Mouse (Mus musculus) embryonic facial prominence, embryonic 11.5 days (tissue): ENCODE data around the gene Rab44. TPM values are rescaled to one million over a fixed set of nuclear protein-coding genes. Genes with fewer than 3 reads are reported as not detected.
A peak's percentile ranks its signal among the peaks of the same experiment; 100 is the strongest.

Experiments
- ATAC-seq: fragments of 200-750 bp; cut with Nextera tagmentation; replicated peaks from 2 replicates; pipeline ENCODE4 v1.8.0; 2017; ENCODE audit warnings: low read depth; ENCODE audit not compliant: insufficient number of reproducible peaks, low FRiP score, low TSS enrichment
- DNase-seq: peaks from one replicate; pipeline ENCODE4 v3.0.0-alpha.2; 2015; ENCODE audit warnings: low spot score
- H3K27ac ChIP-seq: fragments of 300-500 bp; sonication (generic); replicated peaks from 2 replicates; pipeline ENCODE4 v1.5.1; 2014; ENCODE audit warnings: mild to moderate bottlenecking, low read depth, low read length, control low read depth
- H3K27me3 ChIP-seq: fragments of 300-500 bp; sonication (generic); 2 replicates; pipeline ENCODE4 v1.6.1; 2014; ENCODE audit warnings: mild to moderate bottlenecking, low read length, moderate library complexity, mixed read lengths; ENCODE audit not compliant: control insufficient read depth, insufficient read depth
- H3K36me3 ChIP-seq: fragments of 300-500 bp; sonication (generic); replicated peaks from 2 replicates; pipeline ENCODE4 v1.6.1; 2014; ENCODE audit warnings: low read depth, mild to moderate bottlenecking, low read length, moderate library complexity, mixed read lengths; ENCODE audit not compliant: control insufficient read depth, insufficient read depth
- H3K4me1 ChIP-seq: fragments of 300-500 bp; sonication (generic); 2 replicates; pipeline ENCODE4 v1.6.1; 2014; ENCODE audit warnings: low read length, mixed read lengths; ENCODE audit not compliant: control insufficient read depth, insufficient read depth
- H3K4me2 ChIP-seq: fragments of 300-500 bp; sonication (generic); 2 replicates; pipeline ENCODE4 v1.6.1; 2014; ENCODE audit warnings: low read depth, mild to moderate bottlenecking, control low read depth, low read length, moderate library complexity
- H3K4me3 ChIP-seq: fragments of 300-500 bp; sonication (generic); 2 replicates; pipeline ENCODE4 v1.5.1; 2014; ENCODE audit warnings: low read depth, low read length, control low read depth
- H3K9ac ChIP-seq: fragments of 300-500 bp; sonication (generic); replicated peaks from 2 replicates; pipeline ENCODE4 v1.6.1; 2014; ENCODE audit warnings: mild to moderate bottlenecking, control low read depth, low read length
- H3K9me3 ChIP-seq: fragments of 300-500 bp; sonication (generic); replicated peaks from 2 replicates; pipeline ENCODE4 v1.6.1; 2016; ENCODE audit warnings: mild to moderate bottlenecking, low read length, inconsistent platforms, mixed read lengths; ENCODE audit not compliant: control insufficient read depth
- WGBS: fragments of 180-500 bp; shearing (Covaris S2); extraction: QIAGEN DNeasy Blood & Tissue Kit; methylation state at CpG from one replicate; pipeline ENCODE4 v1.1.7; 2014; 5-methylcytosine and 5-hydroxymethylcytosine counted together
- polyA plus RNA-seq: library from polyadenylated mRNA; unstranded; fragments of >200 nt; fragmentation: Nextera tagmentation; extraction: Ambion mirVana; gene quantifications from 2 replicates; pipeline ENCODE4 v1.2.1, GENCODE M21; 2014

Gene Rab44
- polyA plus RNA-seq, 1 experiment from 2014 or later: 0.66 TPM

DNA sequence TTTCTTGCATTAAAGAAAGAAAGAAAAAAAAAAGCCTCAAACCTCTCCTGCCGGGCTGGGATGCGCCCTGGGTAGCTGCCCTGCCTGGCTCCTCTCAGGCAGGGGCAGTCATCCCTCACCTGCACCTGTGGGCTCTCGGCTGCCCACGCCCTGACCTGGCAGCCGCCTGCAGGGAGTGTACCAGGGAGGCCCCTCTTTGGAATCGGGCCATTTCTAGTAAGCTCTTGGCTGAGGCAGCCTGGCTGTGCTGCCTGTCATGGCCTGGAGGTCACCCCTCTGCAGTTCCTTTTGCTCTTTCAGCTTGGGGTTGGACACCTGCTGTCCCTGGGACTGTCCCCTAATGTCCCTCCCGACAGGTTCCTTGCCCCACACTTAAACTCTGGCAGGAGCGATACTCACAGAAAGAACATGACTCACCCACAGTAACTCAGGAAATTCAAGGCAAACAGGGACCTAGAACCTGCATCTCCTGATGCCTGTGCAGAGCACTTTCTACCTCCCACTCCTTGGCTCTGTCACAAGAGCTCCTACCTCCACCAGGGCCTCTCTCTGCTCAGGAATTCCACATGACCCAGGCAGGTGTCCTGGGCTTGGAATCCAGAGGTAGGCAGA, 52.1 kb downstream of the Rab44 start:
- DNase-seq (no peak), ATAC-seq (no peak)
- no peak overlapping the region for H3K27ac ChIP-seq
- H3K9me3 ChIP-seq: no peaks in the 10 kb centered on the region; the same call in 1 of the 2 replicates
- WGBS: 40% methylated on average over 8 of the region's 8 CpGs
- H3K4me1 ChIP-seq: peaks cover 2% of the 10 kb centered on the region; the same call in 1 of the 2 replicates
- no peak overlapping the region for H3K9ac ChIP-seq
- no peak overlapping the region for H3K4me2 ChIP-seq
- H3K36me3 ChIP-seq: no peaks in the 10 kb centered on the region
- no peaks in the 10 kb centered on the region for H3K27me3 ChIP-seq
- no peak overlapping the region for H3K4me3 ChIP-seq

- H3K4me1 ChIP-seq: peaks cover 2% of the 10 kb centered on the region; the same call in 1 of the 2 replicates
- no peak for DNase-seq
- no peaks in the 10 kb centered on the region for H3K27me3 ChIP-seq
- H3K9me3 ChIP-seq: no peaks in the 10 kb centered on the region
- H3K27ac ChIP-seq: no peak overlapping the region
- WGBS: 63% methylated on average over 6 of the region's 6 CpGs
- no peak overlapping the region for H3K4me3 ChIP-seq
- H3K4me2 ChIP-seq: no peak overlapping the region
- H3K36me3 ChIP-seq: no peaks in the 10 kb centered on the region
- no peak for ATAC-seq
- H3K9ac ChIP-seq: no peak overlapping the region
These were observed 53.4 kb downstream of the Rab44 start for GRCm38 (mm10) chr17:29167371-29167770.

DNA sequence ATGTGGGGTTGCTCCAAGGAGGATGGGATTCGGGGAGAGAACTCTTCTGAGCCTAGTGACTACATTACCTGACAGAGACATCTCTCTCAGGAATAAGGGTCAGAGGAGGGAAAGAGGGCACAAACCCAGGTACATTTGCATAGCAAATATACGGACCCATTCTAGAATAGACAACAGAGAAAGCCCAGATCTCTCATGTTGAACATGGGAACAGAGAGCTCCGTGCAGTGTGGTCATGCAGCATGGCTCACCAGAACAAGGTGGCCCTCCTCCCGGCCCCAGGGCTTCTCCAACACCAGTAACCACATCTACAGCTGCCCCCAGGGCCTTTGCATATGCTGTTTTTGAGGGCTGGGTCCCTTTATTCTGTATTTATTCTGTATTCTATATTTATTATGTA, 54.5 kb downstream of the Rab44 start:
- no peak overlapping the region for H3K4me3 ChIP-seq
- no peaks in the 10 kb centered on the region for H3K27me3 ChIP-seq
- no peak for ATAC-seq
- H3K9ac ChIP-seq: no peak overlapping the region
- no peaks in the 10 kb centered on the region for H3K9me3 ChIP-seq
- H3K4me2 ChIP-seq: no peak overlapping the region
- no peaks in the 10 kb centered on the region for H3K36me3 ChIP-seq
- H3K4me1 ChIP-seq: peaks cover 2% of the 10 kb centered on the region; the same call in 1 of the 2 replicates
- no peak for DNase-seq
- WGBS: 85% methylated on average over 4 of the region's 4 CpGs
- no peak overlapping the region for H3K27ac ChIP-seq

GRCm38 (mm10) chr17:29168996-29169601, 55.2 kb downstream of the Rab44 start:
- H3K4me3 ChIP-seq: no peak overlapping the region
- no peak overlapping the region for H3K9ac ChIP-seq
- no peak for DNase-seq
- H3K36me3 ChIP-seq: no peaks in the 10 kb centered on the region
- no peak overlapping the region for H3K27ac ChIP-seq
- no peak overlapping the region for H3K4me2 ChIP-seq
- WGBS: 75% methylated on average over 12 of the region's 12 CpGs
- no peaks in the 10 kb centered on the region for H3K27me3 ChIP-seq
- no peak for ATAC-seq
- H3K9me3 ChIP-seq: no peaks in the 10 kb centered on the region
- peaks cover 2% of the 10 kb centered on the region; the same call in 1 of the 2 replicates for H3K4me1 ChIP-seq

GRCm38 (mm10) chr17:29170431-29171000, 56.6 kb downstream of the Rab44 start:
- Histone ChIP-seq H3K4me3 (no peak overlapping the region), H3K9me3 (no peaks in the 10 kb centered on the region), H3K4me2 (no peak overlapping the region), H3K27ac (no peak overlapping the region), H3K9ac (no peak overlapping the region), H3K36me3 (no peaks in the 10 kb centered on the region), H3K4me1 (peaks cover 2% of the 10 kb centered on the region; the same call in 1 of the 2 replicates), H3K27me3 (no peaks in the 10 kb centered on the region)
- ATAC-seq: no peak
- no peak for DNase-seq
- 75% methylated on average over 14 of the region's 14 CpGs for WGBS

DNA sequence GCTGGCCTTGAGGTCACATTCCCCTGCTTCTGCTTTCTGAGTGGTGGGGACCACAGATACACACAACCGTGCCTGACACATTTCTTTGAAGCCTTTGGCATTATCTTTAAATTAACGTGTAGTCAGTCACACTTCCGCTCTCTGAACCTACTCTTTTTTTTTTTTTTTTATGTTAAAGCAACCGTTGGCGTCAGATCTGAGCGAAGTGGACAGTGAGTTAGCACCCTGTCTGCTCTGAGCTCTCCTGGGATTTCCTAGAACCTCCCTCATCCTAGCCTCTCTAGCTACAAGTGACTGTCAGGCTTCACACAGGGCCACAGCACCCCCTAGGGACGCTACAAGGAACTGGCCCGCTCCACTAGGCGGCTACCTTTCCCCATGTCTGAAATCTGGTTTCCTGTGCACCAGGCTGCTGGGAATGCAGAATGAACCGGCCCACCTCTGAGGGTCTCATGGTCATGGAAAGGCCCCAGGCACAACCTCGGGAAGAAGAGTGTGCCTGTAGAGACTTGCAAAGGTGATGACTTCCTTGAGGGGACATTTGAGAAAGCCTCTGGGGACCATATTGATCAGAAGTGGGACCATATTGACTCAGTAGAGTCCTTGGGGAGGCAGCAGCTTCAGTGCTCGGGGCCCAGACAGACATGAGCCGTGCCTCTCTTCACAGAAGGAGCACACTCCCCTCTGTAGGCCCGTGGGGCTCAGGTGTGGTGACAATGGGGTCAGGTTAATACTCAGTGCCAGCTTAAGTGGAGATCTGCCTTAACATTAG, 57.2 kb downstream of the Rab44 start:
- Histone ChIP-seq H3K9me3 (no peaks in the 10 kb centered on the region), H3K4me1 (peaks cover 2% of the 10 kb centered on the region; the same call in 1 of the 2 replicates), H3K36me3 (no peaks in the 10 kb centered on the region), H3K4me3 (no peak overlapping the region), H3K9ac (no peak overlapping the region), H3K27me3 (no peaks in the 10 kb centered on the region), H3K27ac (no peak overlapping the region), H3K4me2 (no peak overlapping the region)
- 25% methylated on average over 14 of the region's 14 CpGs for WGBS
- DNase-seq (peak; percentile 82), ATAC-seq (no peak)

- H3K9me3 ChIP-seq: no peaks in the 10 kb centered on the region
- no peak overlapping the region for H3K4me2 ChIP-seq
- H3K36me3 ChIP-seq: no peaks in the 10 kb centered on the region
- DNase-seq (no peak), ATAC-seq (no peak)
- 67% methylated on average over 10 of the region's 10 CpGs for WGBS
- H3K4me1 ChIP-seq: peaks cover 4% of the 10 kb centered on the region; the same call in 1 of the 2 replicates
- H3K9ac ChIP-seq: no peak overlapping the region
- no peaks in the 10 kb centered on the region for H3K27me3 ChIP-seq
- no peak overlapping the region for H3K27ac ChIP-seq
- H3K4me3 ChIP-seq: no peak overlapping the region
These were observed 58.1 kb downstream of the Rab44 start for GRCm38 (mm10) chr17:29172062-29172461.
